Mouse (Mus musculus) stomach, embryonic 16.5 days (tissue): ENCODE results near the gene Edem3. TPM values are rescaled to one million over a fixed set of nuclear protein-coding genes. Genes with fewer than 3 reads are reported as not detected.

Experiments used
- ATAC-seq: fragments of 200-750 bp; cut with Nextera tagmentation; 2 replicates; pipeline ENCODE4 v1.8.0; 2017; ENCODE audit warnings: moderate number of reproducible peaks, moderate TSS enrichment; ENCODE audit not compliant: insufficient read depth, low FRiP score
- H3K27ac ChIP-seq: fragments of 300-500 bp; sonication (generic); 2 replicates; pipeline ENCODE4 v1.5.1; 2014; ENCODE audit warnings: low read length
- H3K27me3 ChIP-seq: fragments of 300-500 bp; sonication (generic); 2 replicates; pipeline ENCODE4 v1.6.1; 2014; ENCODE audit warnings: low read length, control low read depth, mixed read lengths; ENCODE audit not compliant: control insufficient read depth, insufficient read depth
- H3K36me3 ChIP-seq: fragments of 300-500 bp; sonication (generic); 2 replicates; pipeline ENCODE4 v1.6.1; 2014; ENCODE audit warnings: low read length; ENCODE audit not compliant: control insufficient read depth, insufficient read depth
- H3K4me1 ChIP-seq: fragments of 300-500 bp; sonication (generic); 2 replicates; pipeline ENCODE4 v1.6.1; 2014; ENCODE audit warnings: low read length, control low read depth, mixed read lengths; ENCODE audit not compliant: control insufficient read depth, insufficient read depth
- H3K4me2 ChIP-seq: fragments of 300-500 bp; sonication (generic); 2 replicates; pipeline ENCODE4 v1.6.1; 2014; ENCODE audit warnings: low read depth, low read length, mixed read lengths
- H3K4me3 ChIP-seq: fragments of 300-500 bp; sonication (generic); replicated peaks from 2 replicates; pipeline ENCODE4 v1.5.1; 2014; ENCODE audit warnings: mild to moderate bottlenecking, low read length
- H3K9ac ChIP-seq: fragments of 300-500 bp; sonication (generic); 2 replicates; pipeline ENCODE4 v1.6.1; 2014; ENCODE audit warnings: low read length
- H3K9me3 ChIP-seq: fragments of 300-500 bp; sonication (generic); replicated peaks from 2 replicates; pipeline ENCODE4 v1.6.1; 2016; ENCODE audit warnings: low read length, control low read depth; ENCODE audit not compliant: control insufficient read depth
- WGBS: fragments of 180-500 bp; shearing (Covaris S2); extraction: QIAGEN DNeasy Blood & Tissue Kit; methylation state at CpG from one replicate; pipeline ENCODE4 v1.1.7; 2014; 5-methylcytosine and 5-hydroxymethylcytosine counted together
- polyA plus RNA-seq: library from polyadenylated mRNA; unstranded; fragments of >200 nt; fragmentation: Nextera tagmentation; extraction: Ambion mirVana; gene quantifications from 2 replicates; pipeline ENCODE4 v1.2.1, GENCODE M21; 2015

Gene Edem3
- polyA plus RNA-seq, 1 experiment from 2014 or later, result 17.8 TPM

DNA sequence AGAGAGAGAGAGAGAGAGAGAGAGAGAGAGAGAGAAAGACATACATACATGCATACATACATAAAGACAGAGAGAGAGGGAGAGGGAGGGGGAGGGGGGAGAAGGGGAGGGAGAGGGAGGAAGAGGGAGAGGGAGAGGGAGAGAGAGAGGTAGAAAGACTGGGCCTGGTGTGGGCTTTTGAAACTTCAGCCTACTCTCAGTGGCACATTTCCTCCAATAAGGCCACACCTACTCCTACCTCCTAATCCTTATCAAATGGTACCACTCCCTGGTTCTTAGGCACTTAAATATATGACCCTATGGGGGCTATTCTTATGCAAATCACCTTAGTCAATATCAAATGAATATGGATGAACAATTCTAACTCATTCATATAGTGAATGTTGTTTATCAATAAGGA is 41.5 kb upstream of the Edem3 start:
- Histone ChIP-seq H3K36me3 (no peaks in the 10 kb centered on the region), H3K4me2 (no peak overlapping the region), H3K27ac (no peak overlapping the region), H3K4me3 (no peak overlapping the region), H3K9ac (no peak overlapping the region), H3K4me1 (peaks cover 9% of the 10 kb centered on the region; the same call in 1 of the 2 replicates), H3K9me3 (no peaks in the 10 kb centered on the region), H3K27me3 (no peaks in the 10 kb centered on the region)
- ATAC-seq, result no peak

- Histone ChIP-seq H3K36me3 (no peaks in the 10 kb centered on the region), H3K9me3 (no peaks in the 10 kb centered on the region), H3K27me3 (no peaks in the 10 kb centered on the region), H3K9ac (no peak overlapping the region), H3K4me2 (no peak overlapping the region), H3K27ac (no peak overlapping the region), H3K4me1 (no peaks in the 10 kb centered on the region), H3K4me3 (no peak overlapping the region)
- 81% methylated on average over 11 of the region's 11 CpGs for WGBS
- no peak for ATAC-seq
Measured at GRCm38 (mm10) chr1:151716024-151716710, 39.0 kb upstream of the Edem3 start.

DNA sequence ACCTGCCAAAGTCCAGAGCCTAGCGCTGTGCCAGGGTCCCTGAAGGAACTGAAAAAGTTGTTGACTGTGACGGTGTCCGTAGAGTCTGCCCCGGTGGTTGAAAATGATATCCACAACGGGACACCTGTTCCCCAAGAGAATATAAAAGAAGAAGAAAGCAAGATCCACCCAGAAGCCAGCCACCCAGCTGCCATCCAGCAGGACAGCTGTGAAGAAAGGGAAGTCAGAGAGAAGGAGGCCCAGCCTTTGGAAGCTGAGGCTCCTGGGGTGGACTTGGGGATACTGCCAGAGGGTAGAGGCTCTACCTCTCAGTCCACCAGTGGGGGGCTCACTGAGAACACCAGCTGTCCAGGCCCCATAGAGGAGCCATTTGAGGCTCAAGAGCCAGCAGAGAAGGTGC is 37.5 kb upstream of the Edem3 start:
- Histone ChIP-seq H3K4me2 (no peak overlapping the region), H3K9ac (no peak overlapping the region), H3K27me3 (no peaks in the 10 kb centered on the region), H3K4me1 (peaks cover 3% of the 10 kb centered on the region; the same call in 1 of the 2 replicates), H3K4me3 (no peak overlapping the region), H3K36me3 (no peaks in the 10 kb centered on the region), H3K9me3 (no peaks in the 10 kb centered on the region), H3K27ac (no peak overlapping the region)
- no peak for ATAC-seq
- WGBS, result 87% methylated on average over 5 of the region's 5 CpGs

GRCm38 (mm10) chr1:151718575-151718974 is 36.6 kb upstream of the Edem3 start:
- Histone ChIP-seq H3K36me3 (no peaks in the 10 kb centered on the region), H3K4me1 (peaks cover 3% of the 10 kb centered on the region; the same call in 1 of the 2 replicates), H3K4me2 (no peak overlapping the region), H3K27me3 (no peaks in the 10 kb centered on the region), H3K4me3 (no peak overlapping the region), H3K9ac (no peak overlapping the region), H3K27ac (no peak overlapping the region), H3K9me3 (no peaks in the 10 kb centered on the region)
- 74% methylated on average over 8 of the region's 8 CpGs for WGBS
- no peak for ATAC-seq

DNA sequence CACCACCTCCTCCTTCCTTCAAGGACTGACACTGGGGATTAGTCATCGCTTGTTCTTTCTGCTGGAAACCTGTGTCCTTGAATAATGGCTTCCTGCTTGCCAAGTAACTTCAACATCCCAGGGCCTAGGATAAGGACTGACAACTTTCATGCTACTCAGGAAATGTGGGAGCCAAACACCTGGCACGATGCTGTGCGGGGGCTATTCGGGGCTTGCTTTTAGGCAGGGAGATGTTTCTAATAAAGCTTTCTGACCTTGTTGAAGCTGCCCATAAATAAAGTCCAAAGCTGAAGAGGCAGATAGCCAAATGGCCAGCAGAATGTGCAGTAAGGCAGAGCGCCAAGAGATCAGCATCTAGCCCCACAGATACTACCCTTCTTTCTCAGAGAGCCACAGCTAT is 35.3 kb upstream of the Edem3 start:
- H3K9ac ChIP-seq, result no peak overlapping the region
- H3K4me1 ChIP-seq, result peaks cover 3% of the 10 kb centered on the region; the same call in 1 of the 2 replicates
- H3K4me3 ChIP-seq, result no peak overlapping the region
- no peak overlapping the region for H3K4me2 ChIP-seq
- no peaks in the 10 kb centered on the region for H3K9me3 ChIP-seq
- H3K27me3 ChIP-seq, result no peaks in the 10 kb centered on the region
- H3K36me3 ChIP-seq, result no peaks in the 10 kb centered on the region
- no peak overlapping the region for H3K27ac ChIP-seq
- 66% methylated on average over 5 of the region's 5 CpGs for WGBS
- no peak for ATAC-seq

GRCm38 (mm10) chr1:151720566-151720965 is 34.6 kb upstream of the Edem3 start:
- H3K9me3 ChIP-seq, result no peaks in the 10 kb centered on the region
- H3K4me2 ChIP-seq, result no peak overlapping the region
- no peaks in the 10 kb centered on the region for H3K27me3 ChIP-seq
- no peak for ATAC-seq
- no peak overlapping the region for H3K9ac ChIP-seq
- H3K27ac ChIP-seq, result no peak overlapping the region
- WGBS, result 75% methylated on average over 2 of the region's 2 CpGs
- H3K4me3 ChIP-seq, result no peak overlapping the region
- no peaks in the 10 kb centered on the region for H3K36me3 ChIP-seq
- peaks cover 3% of the 10 kb centered on the region; the same call in 1 of the 2 replicates for H3K4me1 ChIP-seq

- Histone ChIP-seq H3K9ac (no peak overlapping the region), H3K4me3 (no peak overlapping the region), H3K36me3 (no peaks in the 10 kb centered on the region), H3K27me3 (no peaks in the 10 kb centered on the region), H3K4me2 (no peak overlapping the region), H3K27ac (no peak overlapping the region), H3K9me3 (no peaks in the 10 kb centered on the region), H3K4me1 (peaks cover 3% of the 10 kb centered on the region; the same call in 1 of the 2 replicates)
- no peak for ATAC-seq
- 55% methylated on average over 10 of the region's 10 CpGs for whole genome bisulfite sequencing
Measured at GRCm38 (mm10) chr1:151721357-151721983, 33.7 kb upstream of the Edem3 start.

DNA sequence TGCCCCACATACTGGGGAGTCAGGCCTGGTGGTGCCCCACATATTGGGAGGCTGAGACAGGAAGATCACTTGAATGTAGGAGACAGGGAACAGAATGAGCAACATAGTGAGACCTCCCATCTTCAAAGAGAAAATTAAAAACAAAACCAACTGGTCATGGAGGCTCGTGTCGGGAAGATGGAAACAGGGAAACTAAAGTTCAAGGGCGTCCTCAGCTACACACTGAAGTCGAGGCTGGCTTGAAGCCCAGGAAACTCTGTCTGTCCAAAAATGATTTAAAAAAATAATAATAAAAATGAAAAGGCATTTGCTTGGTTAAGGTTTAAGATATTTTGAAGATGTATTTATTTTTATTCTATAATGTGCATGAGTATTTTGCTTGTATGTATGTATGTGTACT is 31.4 kb upstream of the Edem3 start:
- WGBS, result 75% methylated on average over 4 of the region's 4 CpGs
- Histone ChIP-seq H3K4me1 (peaks cover 3% of the 10 kb centered on the region; the same call in 1 of the 2 replicates), H3K4me3 (no peak overlapping the region), H3K4me2 (no peak overlapping the region), H3K36me3 (no peaks in the 10 kb centered on the region), H3K27me3 (no peaks in the 10 kb centered on the region), H3K9me3 (no peaks in the 10 kb centered on the region), H3K27ac (no peak overlapping the region), H3K9ac (no peak overlapping the region)
- no peak for ATAC-seq

- H3K27ac ChIP-seq, result no peak overlapping the region
- no peak for ATAC-seq
- no peaks in the 10 kb centered on the region for H3K9me3 ChIP-seq
- H3K4me2 ChIP-seq, result no peak overlapping the region
- H3K9ac ChIP-seq, result no peak overlapping the region
- H3K27me3 ChIP-seq, result no peaks in the 10 kb centered on the region
- WGBS, result 79% methylated on average over 2 of the region's 2 CpGs
- peaks cover 3% of the 10 kb centered on the region; the same call in 1 of the 2 replicates for H3K4me1 ChIP-seq
- no peaks in the 10 kb centered on the region for H3K36me3 ChIP-seq
- no peak overlapping the region for H3K4me3 ChIP-seq
Measured at GRCm38 (mm10) chr1:151725590-151725989, 29.6 kb upstream of the Edem3 start.
